Mouse (Mus musculus): ENCODE data around the gene Fos. TPM values are rescaled to one million over a fixed set of nuclear protein-coding genes. Genes with fewer than 3 reads are reported as not detected.

Gene Fos
- total and polyA plus RNA-seq, 3 experiments, result 4.0 to 18.3 (median 10.2) TPM

GRCm38 (mm10) chr12:85513789-85514447, 40.2 kb downstream of the Fos start:
- peaks cover 43% of the 10 kb centered on the region for H3K27me3 ChIP-seq (ENCODE audit: insufficient read depth, low read length)
- DNase-seq (ENCODE audit: low spot score) (no peak), ATAC-seq (ENCODE audit: extremely low read depth, insufficient number of reproducible peaks, low FRiP score, poor library complexity, severe bottlenecking) (no peak)
- peaks cover 4% of the 10 kb centered on the region for H3K4me1 ChIP-seq (ENCODE audit: insufficient read depth, low read depth, low read length)
- H3K9me3 ChIP-seq (replicated peaks), result no peaks in the 10 kb centered on the region
- no peak for TF ChIP-seq GATA2 (IDR thresholded peaks at IDR 0.05; ENCODE audit: borderline replicate concordance, low read depth, low read length)
- TF ChIP-seq TAL1 (conservative IDR thresholded peaks at IDR 0.05; ENCODE audit: low read depth, low read length), result no peak
- no peak for TF ChIP-seq CTCF (IDR thresholded peaks at IDR 0.05; ENCODE audit: low read depth, low read length)
- no peak overlapping the region for H3K4me3 ChIP-seq (ENCODE audit: low read depth, low read length)
- no peaks in the 10 kb centered on the region for H3K36me3 ChIP-seq (replicated peaks)

GRCm38 (mm10) chr12:85514958-85515357, 41.3 kb downstream of the Fos start:
- ATAC-seq (ENCODE audit: extremely low read depth, insufficient number of reproducible peaks, low FRiP score, poor library complexity, severe bottlenecking) (no peak), DNase-seq (ENCODE audit: low spot score) (no peak)
- TF ChIP-seq POLR2AphosphoS5 (IDR thresholded peaks at IDR 0.05; ENCODE audit: insufficient replicate concordance, low read depth, low read length), result no peak
- no peak for TF ChIP-seq CTCF (IDR thresholded peaks at IDR 0.05; ENCODE audit: low read depth, low read length)
- TF ChIP-seq GATA2 (IDR thresholded peaks at IDR 0.05; ENCODE audit: borderline replicate concordance, low read depth, low read length), result no peak
- TF ChIP-seq TAL1 (conservative IDR thresholded peaks at IDR 0.05; ENCODE audit: low read depth, low read length), result no peak
- no peak for TF ChIP-seq GATA1 (IDR thresholded peaks at IDR 0.05; ENCODE audit: borderline replicate concordance, low read length)
- Histone ChIP-seq H3K36me3 (replicated peaks) (no peaks in the 10 kb centered on the region), H3K9me3 (replicated peaks) (no peaks in the 10 kb centered on the region), H3K4me1 (ENCODE audit: insufficient read depth, low read depth, low read length) (peaks cover 4% of the 10 kb centered on the region), H3K27me3 (ENCODE audit: insufficient read depth, low read length) (peaks cover 50% of the 10 kb centered on the region), H3K4me3 (ENCODE audit: low read depth, low read length) (no peak overlapping the region)

- Histone ChIP-seq H3K36me3 (replicated peaks) (no peaks in the 10 kb centered on the region), H3K27me3 (ENCODE audit: insufficient read depth, low read length) (peaks cover 50% of the 10 kb centered on the region), H3K9me3 (replicated peaks) (no peaks in the 10 kb centered on the region), H3K4me1 (ENCODE audit: insufficient read depth, low read depth, low read length) (peaks cover 4% of the 10 kb centered on the region), H3K4me3 (ENCODE audit: low read depth, low read length) (no peak overlapping the region)
- TF ChIP-seq CTCF (IDR thresholded peaks at IDR 0.05; ENCODE audit: low read depth, low read length) (no peak), GATA1 (IDR thresholded peaks at IDR 0.05; ENCODE audit: borderline replicate concordance, low read length) (no peak), POLR2AphosphoS5 (IDR thresholded peaks at IDR 0.05; ENCODE audit: insufficient replicate concordance, low read depth, low read length) (no peak), TAL1 (conservative IDR thresholded peaks at IDR 0.05; ENCODE audit: low read depth, low read length) (no peak), GATA2 (IDR thresholded peaks at IDR 0.05; ENCODE audit: borderline replicate concordance, low read depth, low read length) (no peak)
- DNase-seq (ENCODE audit: low spot score), result no peak
- no peak for ATAC-seq (ENCODE audit: extremely low read depth, insufficient number of reproducible peaks, low FRiP score, poor library complexity, severe bottlenecking)
Measured at GRCm38 (mm10) chr12:85515865-85516264, 42.2 kb downstream of the Fos start.

- Histone ChIP-seq H3K4me3 (ENCODE audit: low read depth, low read length) (no peak overlapping the region), H3K9me3 (replicated peaks) (no peaks in the 10 kb centered on the region), H3K4me1 (ENCODE audit: insufficient read depth, low read depth, low read length) (peaks cover 4% of the 10 kb centered on the region), H3K36me3 (replicated peaks) (no peaks in the 10 kb centered on the region), H3K27me3 (ENCODE audit: insufficient read depth, low read length) (peaks cover 43% of the 10 kb centered on the region)
- DNase-seq (ENCODE audit: low spot score) (no peak), ATAC-seq (ENCODE audit: extremely low read depth, insufficient number of reproducible peaks, low FRiP score, poor library complexity, severe bottlenecking) (no peak)
- TF ChIP-seq POLR2AphosphoS5 (IDR thresholded peaks at IDR 0.05; ENCODE audit: insufficient replicate concordance, low read depth, low read length), result no peak
- TF ChIP-seq CTCF (IDR thresholded peaks at IDR 0.05; ENCODE audit: low read depth, low read length), result no peak
- TF ChIP-seq GATA1 (IDR thresholded peaks at IDR 0.05; ENCODE audit: borderline replicate concordance, low read length), result no peak
- TF ChIP-seq GATA2 (IDR thresholded peaks at IDR 0.05; ENCODE audit: borderline replicate concordance, low read depth, low read length), result no peak
- TF ChIP-seq TAL1 (conservative IDR thresholded peaks at IDR 0.05; ENCODE audit: low read depth, low read length), result no peak
Measured at GRCm38 (mm10) chr12:85517339-85517738, 43.6 kb downstream of the Fos start.

GRCm38 (mm10) chr12:85518009-85518408, 44.3 kb downstream of the Fos start:
- ATAC-seq (ENCODE audit: extremely low read depth, insufficient number of reproducible peaks, low FRiP score, poor library complexity, severe bottlenecking), result no peak
- Histone ChIP-seq H3K9me3 (replicated peaks) (no peaks in the 10 kb centered on the region), H3K27me3 (ENCODE audit: insufficient read depth, low read length) (peaks cover 39% of the 10 kb centered on the region), H3K36me3 (replicated peaks) (no peaks in the 10 kb centered on the region), H3K4me3 (ENCODE audit: low read depth, low read length) (no peak overlapping the region), H3K4me1 (ENCODE audit: insufficient read depth, low read depth, low read length) (no peaks in the 10 kb centered on the region)
- DNase-seq (ENCODE audit: low spot score), result no peak
- TF ChIP-seq POLR2AphosphoS5 (IDR thresholded peaks at IDR 0.05; ENCODE audit: insufficient replicate concordance, low read depth, low read length) (no peak), TAL1 (conservative IDR thresholded peaks at IDR 0.05; ENCODE audit: low read depth, low read length) (no peak), GATA1 (IDR thresholded peaks at IDR 0.05; ENCODE audit: borderline replicate concordance, low read length) (no peak), CTCF (IDR thresholded peaks at IDR 0.05; ENCODE audit: low read depth, low read length) (no peak), GATA2 (IDR thresholded peaks at IDR 0.05; ENCODE audit: borderline replicate concordance, low read depth, low read length) (no peak)

GRCm38 (mm10) chr12:85519553-85519952, 45.9 kb downstream of the Fos start:
- H3K36me3 ChIP-seq (replicated peaks), result no peaks in the 10 kb centered on the region
- H3K27me3 ChIP-seq (ENCODE audit: insufficient read depth, low read length), result peaks cover 30% of the 10 kb centered on the region
- H3K4me3 ChIP-seq (ENCODE audit: low read depth, low read length), result no peak overlapping the region
- ATAC-seq (ENCODE audit: extremely low read depth, insufficient number of reproducible peaks, low FRiP score, poor library complexity, severe bottlenecking) (no peak), DNase-seq (ENCODE audit: low spot score) (no peak)
- no peaks in the 10 kb centered on the region for H3K9me3 ChIP-seq (replicated peaks)
- H3K4me1 ChIP-seq (ENCODE audit: insufficient read depth, low read depth, low read length), result no peaks in the 10 kb centered on the region
- no peak for TF ChIP-seq GATA1 (IDR thresholded peaks at IDR 0.05; ENCODE audit: borderline replicate concordance, low read length)
- TF ChIP-seq POLR2AphosphoS5 (IDR thresholded peaks at IDR 0.05; ENCODE audit: insufficient replicate concordance, low read depth, low read length), result no peak
- TF ChIP-seq GATA2 (IDR thresholded peaks at IDR 0.05; ENCODE audit: borderline replicate concordance, low read depth, low read length), result no peak
- no peak for TF ChIP-seq TAL1 (conservative IDR thresholded peaks at IDR 0.05; ENCODE audit: low read depth, low read length)
- TF ChIP-seq CTCF (IDR thresholded peaks at IDR 0.05; ENCODE audit: low read depth, low read length), result no peak
